Mouse (Mus musculus): ENCODE measurements around the gene Adcy4. TPM values are rescaled to one million over a fixed set of nuclear protein-coding genes. Genes with fewer than 3 reads are reported as not detected.

The Adcy4 gene
- total and polyA plus RNA-seq, 3 experiments: 0.05 to 0.16 TPM; not detected in 1

DNA sequence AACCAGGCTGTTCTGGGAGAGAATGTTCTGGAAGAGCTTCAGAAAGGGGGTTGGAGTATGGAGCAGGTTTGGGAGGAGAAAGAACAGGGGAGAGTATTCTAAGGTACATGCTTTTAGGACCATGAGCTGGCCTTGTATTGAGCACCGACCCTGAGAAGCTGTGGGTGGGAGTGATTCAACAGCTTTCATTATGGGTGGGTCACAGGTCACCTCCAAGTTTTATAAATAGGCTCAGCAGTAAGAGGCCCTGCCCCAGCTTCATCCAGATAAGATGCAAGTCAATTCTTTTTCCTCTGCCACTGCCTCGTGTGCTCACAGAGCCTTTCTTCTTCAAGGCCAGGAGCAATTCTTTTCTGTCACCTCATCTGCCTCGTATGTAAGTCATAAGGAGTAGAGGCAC is 6.7 kb downstream of the Adcy4 start:
- TF ChIP-seq CTCF (IDR thresholded peaks at IDR 0.05; ENCODE audit: low read depth, low read length) (no peak), GATA1 (IDR thresholded peaks at IDR 0.05; ENCODE audit: borderline replicate concordance, low read length) (no peak), GATA2 (IDR thresholded peaks at IDR 0.05; ENCODE audit: borderline replicate concordance, low read depth, low read length) (no peak), POLR2AphosphoS5 (IDR thresholded peaks at IDR 0.05; ENCODE audit: insufficient replicate concordance, low read depth, low read length) (no peak), TAL1 (conservative IDR thresholded peaks at IDR 0.05; ENCODE audit: low read depth, low read length) (no peak)
- DNase-seq (ENCODE audit: low spot score) (no peak), ATAC-seq (ENCODE audit: extremely low read depth, insufficient number of reproducible peaks, low FRiP score, poor library complexity, severe bottlenecking) (no peak)
- H3K4me3 ChIP-seq (ENCODE audit: low read depth, low read length): no peak overlapping the region
- H3K4me1 ChIP-seq (ENCODE audit: insufficient read depth, low read depth, low read length): peaks cover 61% of the 10 kb centered on the region
- no peaks in the 10 kb centered on the region for H3K36me3 ChIP-seq (replicated peaks)
- H3K27me3 ChIP-seq (ENCODE audit: insufficient read depth, low read length): peaks cover 85% of the 10 kb centered on the region
- no peaks in the 10 kb centered on the region for H3K9me3 ChIP-seq (replicated peaks)

DNA sequence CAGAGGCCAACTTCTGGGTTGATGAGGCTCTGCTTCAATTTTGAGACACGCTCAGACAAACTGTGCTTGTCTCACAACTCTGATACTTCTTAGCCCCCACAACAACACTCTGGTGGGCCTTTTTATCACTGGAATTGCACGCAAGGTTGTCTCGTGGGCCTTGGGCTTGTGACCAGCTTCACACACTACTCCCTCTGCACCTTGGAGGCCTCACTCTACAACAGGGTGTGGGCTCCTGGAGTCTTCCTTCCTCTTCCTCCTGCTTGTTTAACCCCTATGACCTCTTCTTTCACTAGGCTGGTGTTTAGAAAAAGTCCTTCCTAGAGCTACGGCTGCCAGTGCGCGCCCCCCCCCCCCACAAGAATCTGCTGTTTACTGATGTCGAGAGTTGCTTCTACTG is 7.2 kb downstream of the Adcy4 start:
- ATAC-seq (ENCODE audit: extremely low read depth, insufficient number of reproducible peaks, low FRiP score, poor library complexity, severe bottlenecking) (no peak), DNase-seq (ENCODE audit: low spot score) (no peak)
- Histone ChIP-seq H3K36me3 (replicated peaks) (no peaks in the 10 kb centered on the region), H3K4me3 (ENCODE audit: low read depth, low read length) (no peak overlapping the region), H3K27me3 (ENCODE audit: insufficient read depth, low read length) (peaks cover 87% of the 10 kb centered on the region), H3K9me3 (replicated peaks) (no peaks in the 10 kb centered on the region), H3K4me1 (ENCODE audit: insufficient read depth, low read depth, low read length) (peaks cover 65% of the 10 kb centered on the region)
- TF ChIP-seq POLR2AphosphoS5 (IDR thresholded peaks at IDR 0.05; ENCODE audit: insufficient replicate concordance, low read depth, low read length) (no peak), TAL1 (conservative IDR thresholded peaks at IDR 0.05; ENCODE audit: low read depth, low read length) (no peak), CTCF (IDR thresholded peaks at IDR 0.05; ENCODE audit: low read depth, low read length) (no peak), GATA1 (IDR thresholded peaks at IDR 0.05; ENCODE audit: borderline replicate concordance, low read length) (no peak), GATA2 (IDR thresholded peaks at IDR 0.05; ENCODE audit: borderline replicate concordance, low read depth, low read length) (no peak)

DNA sequence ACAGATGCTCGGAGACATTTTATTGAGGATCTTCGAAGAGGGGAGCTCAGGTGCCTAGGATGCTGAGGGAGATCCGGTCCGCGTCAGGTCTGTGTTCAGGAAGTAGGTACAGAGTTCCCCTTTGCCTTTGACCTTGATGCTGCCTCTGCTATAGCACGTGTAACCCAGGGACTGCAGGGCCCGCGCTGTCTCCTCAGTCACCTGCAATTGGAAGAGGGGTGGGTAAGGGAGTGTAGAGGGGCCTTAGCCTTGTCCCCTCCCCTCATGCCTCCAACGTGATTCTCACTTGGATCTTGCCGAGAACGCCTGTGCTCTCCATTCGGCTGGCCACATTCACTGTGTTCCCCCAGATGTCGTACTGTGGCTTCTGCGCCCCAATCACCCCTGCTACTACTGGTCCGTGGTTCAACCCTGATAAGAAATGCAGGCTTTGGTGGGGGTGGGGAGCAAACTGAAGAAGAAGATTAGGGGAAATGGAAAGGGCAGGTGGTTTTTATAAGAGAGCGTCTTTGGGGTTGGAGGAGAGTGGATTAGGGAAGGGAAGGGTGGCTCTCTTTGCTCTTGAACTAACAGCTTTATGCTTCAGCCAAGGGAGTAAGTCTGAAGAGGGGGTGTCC is 14.7 kb downstream of the Adcy4 start:
- Histone ChIP-seq H3K36me3 (replicated peaks) (no peaks in the 10 kb centered on the region), H3K9me3 (replicated peaks) (peaks cover 7% of the 10 kb centered on the region), H3K27me3 (ENCODE audit: insufficient read depth, low read length) (peaks cover 24% of the 10 kb centered on the region), H3K4me3 (ENCODE audit: low read depth, low read length) (peak overlapping the region; percentile 61; the same call in 1 of the 2 replicates), H3K4me1 (ENCODE audit: insufficient read depth, low read depth, low read length) (peaks cover 90% of the 10 kb centered on the region)
- ATAC-seq (ENCODE audit: extremely low read depth, insufficient number of reproducible peaks, low FRiP score, poor library complexity, severe bottlenecking): peak; percentile 85
- peak; percentile 77 for DNase-seq (ENCODE audit: low spot score)
- no peak for TF ChIP-seq GATA1 (IDR thresholded peaks at IDR 0.05; ENCODE audit: borderline replicate concordance, low read length)
- TF ChIP-seq GATA2 (IDR thresholded peaks at IDR 0.05; ENCODE audit: borderline replicate concordance, low read depth, low read length): no peak
- TF ChIP-seq POLR2AphosphoS5 (IDR thresholded peaks at IDR 0.05; ENCODE audit: insufficient replicate concordance, low read depth, low read length): no peak
- TF ChIP-seq CTCF (IDR thresholded peaks at IDR 0.05; ENCODE audit: low read depth, low read length): no peak
- peak; percentile 63 for TF ChIP-seq TAL1 (conservative IDR thresholded peaks at IDR 0.05; ENCODE audit: low read depth, low read length)

DNA sequence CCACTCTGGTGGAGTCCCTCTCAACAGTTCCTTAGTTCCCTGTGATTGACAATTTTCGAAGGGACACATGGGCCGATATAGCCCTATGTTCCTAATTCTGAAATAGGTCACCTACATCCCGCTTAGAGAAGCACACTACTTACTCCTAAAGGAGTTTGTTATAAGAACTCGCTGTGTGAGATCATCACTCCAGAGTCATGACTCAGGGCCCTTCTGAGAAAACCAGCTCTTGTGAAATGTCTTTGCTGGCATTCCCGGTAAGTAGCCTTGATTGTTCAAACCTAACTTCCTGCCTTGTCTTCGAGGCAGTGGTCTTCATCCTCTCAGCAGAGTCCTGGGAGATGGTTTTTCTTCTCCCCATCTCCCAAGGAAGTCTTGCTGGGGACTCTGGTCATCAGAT is 15.3 kb downstream of the Adcy4 start:
- TF ChIP-seq POLR2AphosphoS5 (IDR thresholded peaks at IDR 0.05; ENCODE audit: insufficient replicate concordance, low read depth, low read length) (no peak), TAL1 (conservative IDR thresholded peaks at IDR 0.05; ENCODE audit: low read depth, low read length) (no peak), CTCF (IDR thresholded peaks at IDR 0.05; ENCODE audit: low read depth, low read length) (no peak), GATA2 (IDR thresholded peaks at IDR 0.05; ENCODE audit: borderline replicate concordance, low read depth, low read length) (no peak)
- no peak for ATAC-seq (ENCODE audit: extremely low read depth, insufficient number of reproducible peaks, low FRiP score, poor library complexity, severe bottlenecking)
- peaks cover 90% of the 10 kb centered on the region for H3K4me1 ChIP-seq (ENCODE audit: insufficient read depth, low read depth, low read length)
- DNase-seq (ENCODE audit: low spot score): no peak
- no peak overlapping the region; the same call in 1 of the 2 replicates for H3K4me3 ChIP-seq (ENCODE audit: low read depth, low read length)
- peaks cover 17% of the 10 kb centered on the region for H3K27me3 ChIP-seq (ENCODE audit: insufficient read depth, low read length)
- H3K36me3 ChIP-seq (replicated peaks): no peaks in the 10 kb centered on the region
- H3K9me3 ChIP-seq (replicated peaks): peaks cover 7% of the 10 kb centered on the region

DNA sequence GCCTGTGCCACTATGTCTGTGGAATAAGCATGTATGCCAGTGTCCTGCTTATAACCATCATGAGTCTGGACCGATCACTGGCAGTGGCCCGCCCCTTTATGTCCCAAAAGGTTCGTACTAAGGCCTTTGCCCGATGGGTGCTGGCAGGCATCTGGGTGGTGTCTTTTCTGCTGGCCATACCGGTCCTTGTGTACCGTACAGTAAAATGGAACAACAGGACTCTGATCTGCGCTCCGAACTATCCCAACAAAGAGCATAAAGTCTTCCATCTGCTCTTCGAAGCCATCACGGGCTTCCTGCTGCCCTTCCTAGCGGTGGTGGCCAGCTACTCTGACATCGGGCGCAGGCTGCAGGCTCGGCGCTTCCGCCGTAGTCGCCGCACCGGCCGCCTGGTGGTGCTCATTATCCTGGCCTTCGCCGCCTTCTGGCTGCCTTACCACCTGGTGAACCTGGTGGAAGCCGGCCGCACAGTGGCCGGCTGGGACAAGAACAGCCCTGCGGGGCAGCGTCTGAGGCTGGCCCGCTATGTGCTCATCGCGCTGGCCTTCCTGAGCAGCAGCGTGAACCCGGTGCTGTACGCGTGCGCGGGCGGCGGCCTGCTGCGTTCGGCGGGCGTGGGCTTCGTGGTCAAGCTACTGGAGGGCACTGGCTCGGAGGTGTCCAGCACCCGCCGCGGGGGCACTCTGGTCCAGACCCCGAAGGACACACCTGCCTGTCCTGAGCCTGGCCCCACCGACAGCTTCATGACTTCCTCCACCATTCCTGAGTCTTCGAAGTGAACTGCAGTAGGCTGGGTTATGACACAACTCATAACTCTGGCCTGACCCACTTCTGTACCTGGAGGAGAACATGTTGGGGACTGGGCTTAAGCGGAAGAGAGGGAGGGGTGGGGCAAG is 16.1 kb downstream of the Adcy4 start:
- TF ChIP-seq TAL1 (conservative IDR thresholded peaks at IDR 0.05; ENCODE audit: low read depth, low read length) (no peak), GATA2 (IDR thresholded peaks at IDR 0.05; ENCODE audit: borderline replicate concordance, low read depth, low read length) (no peak), CTCF (IDR thresholded peaks at IDR 0.05; ENCODE audit: low read depth, low read length) (no peak)
- Histone ChIP-seq H3K9me3 (replicated peaks) (peaks cover 7% of the 10 kb centered on the region), H3K4me3 (ENCODE audit: low read depth, low read length) (peak overlapping the region; percentile 44; the same call in 1 of the 2 replicates), H3K4me1 (ENCODE audit: insufficient read depth, low read depth, low read length) (peaks cover 93% of the 10 kb centered on the region), H3K36me3 (replicated peaks) (no peaks in the 10 kb centered on the region), H3K27me3 (ENCODE audit: insufficient read depth, low read length) (peaks cover 11% of the 10 kb centered on the region)
- ATAC-seq (ENCODE audit: extremely low read depth, insufficient number of reproducible peaks, low FRiP score, poor library complexity, severe bottlenecking) (no peak), DNase-seq (ENCODE audit: low spot score) (no peak)

DNA sequence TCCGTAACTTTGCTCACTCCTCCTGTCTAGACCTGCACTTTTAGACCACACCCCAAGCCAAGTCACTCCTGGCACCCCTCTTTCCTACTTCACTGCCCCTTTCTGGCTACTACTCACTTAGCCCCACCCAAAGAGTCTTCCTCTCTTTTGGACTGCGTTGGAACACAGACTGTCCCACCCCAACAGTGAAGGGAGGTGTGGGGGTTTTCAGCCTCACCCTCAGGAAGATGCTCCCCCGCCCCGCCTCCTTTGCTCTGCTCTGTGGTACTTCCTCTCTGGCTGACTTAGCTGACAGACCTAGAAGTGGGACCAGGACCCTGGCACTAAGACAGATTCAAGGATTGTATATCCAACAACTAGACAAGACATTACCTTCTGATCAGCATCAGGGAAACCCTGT is 18.2 kb downstream of the Adcy4 start, which contains the start of gene Ltb4r1:
Gene Ltb4r1 (plus strand): TSS at position 267 of the 400 bp plus-strand sequence.
- Histone ChIP-seq H3K4me1 (ENCODE audit: insufficient read depth, low read depth, low read length) (peaks cover 85% of the 10 kb centered on the region), H3K27me3 (ENCODE audit: insufficient read depth, low read length) (peaks cover 7% of the 10 kb centered on the region; the same call in 1 of the 2 replicates), H3K4me3 (ENCODE audit: low read depth, low read length) (peak within 1 kb of the TSS; percentile 42; the same call in 1 of the 2 replicates), H3K9me3 (replicated peaks) (peaks cover 10% of the 10 kb centered on the region), H3K36me3 (replicated peaks) (peaks cover 5% of the 10 kb centered on the region)
- peak; percentile 38 for DNase-seq (ENCODE audit: low spot score)
- ATAC-seq (ENCODE audit: extremely low read depth, insufficient number of reproducible peaks, low FRiP score, poor library complexity, severe bottlenecking): no peak
- TF ChIP-seq POLR2AphosphoS5 (IDR thresholded peaks at IDR 0.05; ENCODE audit: insufficient replicate concordance, low read depth, low read length) (no peak), CTCF (IDR thresholded peaks at IDR 0.05; ENCODE audit: low read depth, low read length) (no peak), TAL1 (conservative IDR thresholded peaks at IDR 0.05; ENCODE audit: low read depth, low read length) (no peak), GATA2 (IDR thresholded peaks at IDR 0.05; ENCODE audit: borderline replicate concordance, low read depth, low read length) (no peak), GATA1 (IDR thresholded peaks at IDR 0.05; ENCODE audit: borderline replicate concordance, low read length) (no peak)
